Mouse (Mus musculus) hindbrain, embryonic 16.5 days (tissue): ENCODE measurements around the gene Slc7a8. TPM values are rescaled to one million over a fixed set of nuclear protein-coding genes. Genes with fewer than 3 reads are reported as not detected.

Source experiments
- ATAC-seq: fragments of 200-750 bp; cut with Nextera tagmentation; 2 replicates; pipeline ENCODE4 v1.8.0; 2017; ENCODE audit warnings: moderate TSS enrichment, moderate library complexity
- H3K27ac ChIP-seq: fragments of 300-500 bp; sonication (generic); 2 replicates; pipeline ENCODE4 v1.5.1; 2014; ENCODE audit warnings: low read depth, mild to moderate bottlenecking, control low read depth, low read length, moderate library complexity
- H3K27me3 ChIP-seq: fragments of 300-500 bp; sonication (generic); replicated peaks from 2 replicates; pipeline ENCODE4 v1.6.1; 2014; ENCODE audit warnings: low read length; ENCODE audit not compliant: control insufficient read depth, insufficient read depth
- H3K36me3 ChIP-seq: fragments of 300-500 bp; sonication (generic); 2 replicates; pipeline ENCODE4 v1.6.1; 2014; ENCODE audit warnings: mild to moderate bottlenecking, low read length, moderate library complexity, mixed read lengths; ENCODE audit not compliant: control insufficient read depth, insufficient read depth
- H3K4me1 ChIP-seq: fragments of 300-500 bp; sonication (generic); 2 replicates; pipeline ENCODE4 v1.6.1; 2014; ENCODE audit warnings: low read depth, low read length; ENCODE audit not compliant: control insufficient read depth, insufficient read depth
- H3K4me2 ChIP-seq: fragments of 300-500 bp; sonication (generic); 2 replicates; pipeline ENCODE4 v1.6.1; 2014; ENCODE audit warnings: mild to moderate bottlenecking, low read length, control low read depth, moderate library complexity
- H3K4me3 ChIP-seq: fragments of 300-500 bp; sonication (generic); 2 replicates; pipeline ENCODE4 v1.5.1; 2014; ENCODE audit warnings: mild to moderate bottlenecking, low read length, control low read depth, moderate library complexity
- H3K9ac ChIP-seq: fragments of 300-500 bp; sonication (generic); 2 replicates; pipeline ENCODE4 v1.6.1; 2014; ENCODE audit warnings: low read depth, mild to moderate bottlenecking, control low read depth, low read length, moderate library complexity
- H3K9me3 ChIP-seq: fragments of 300-500 bp; sonication (generic); 2 replicates; pipeline ENCODE4 v1.6.1; 2014; ENCODE audit warnings: mild to moderate bottlenecking, low read length, moderate library complexity; ENCODE audit not compliant: control insufficient read depth
- WGBS: fragments of 180-500 bp; shearing (Covaris S2); extraction: QIAGEN DNeasy Blood & Tissue Kit; methylation state at CpG from one replicate; pipeline ENCODE4 v1.1.7; 2014; 5-methylcytosine and 5-hydroxymethylcytosine counted together
- polyA plus RNA-seq: library from polyadenylated mRNA; unstranded; fragments of >200 nt; fragmentation: Nextera tagmentation; extraction: Ambion mirVana; gene quantifications from 2 replicates; pipeline ENCODE4 v1.2.1, GENCODE M21; 2015

Gene Slc7a8
- polyA plus RNA-seq, 1 experiment from 2014 or later: 8.6 TPM

- H3K4me2 ChIP-seq: no peak overlapping the region
- H3K9me3 ChIP-seq: no peaks in the 10 kb centered on the region
- no peaks in the 10 kb centered on the region for H3K27me3 ChIP-seq
- WGBS: 52% methylated on average over 10 of the region's 10 CpGs
- ATAC-seq: no peak
- H3K4me1 ChIP-seq: no peaks in the 10 kb centered on the region
- H3K4me3 ChIP-seq: no peak overlapping the region
- H3K27ac ChIP-seq: no peak overlapping the region
- no peaks in the 10 kb centered on the region for H3K36me3 ChIP-seq
- H3K9ac ChIP-seq: no peak overlapping the region
Measured at GRCm38 (mm10) chr14:54786489-54786888, 4.7 kb upstream of the Slc7a8 start.

DNA sequence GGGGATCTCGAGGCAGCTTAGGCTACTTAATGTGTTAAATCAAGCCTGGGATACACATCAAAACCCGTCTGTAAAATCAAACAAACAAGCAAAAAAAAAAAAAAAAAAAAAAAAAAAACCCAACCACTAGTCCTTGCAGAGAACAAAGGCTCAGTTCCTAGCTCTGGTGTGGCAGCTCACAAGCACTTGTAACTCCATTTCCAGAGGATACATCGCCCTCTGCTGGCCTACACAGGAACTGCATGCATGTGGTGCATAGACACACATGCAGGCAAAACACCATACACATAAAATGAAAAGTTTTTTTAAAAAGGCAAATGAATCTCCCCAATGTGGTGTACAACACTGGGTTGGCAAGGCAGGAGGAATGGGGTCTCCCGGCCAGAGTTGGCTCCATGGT is 4.2 kb upstream of the Slc7a8 start:
- no peak for ATAC-seq
- Histone ChIP-seq H3K4me3 (no peak overlapping the region), H3K9me3 (no peaks in the 10 kb centered on the region), H3K36me3 (no peaks in the 10 kb centered on the region), H3K4me1 (no peaks in the 10 kb centered on the region), H3K4me2 (no peak overlapping the region), H3K9ac (no peak overlapping the region), H3K27ac (no peak overlapping the region), H3K27me3 (no peaks in the 10 kb centered on the region)
- 54% methylated on average over 4 of the region's 4 CpGs for WGBS

- Histone ChIP-seq H3K9ac (no peak overlapping the region), H3K9me3 (no peaks in the 10 kb centered on the region), H3K27me3 (no peaks in the 10 kb centered on the region), H3K4me3 (no peak overlapping the region), H3K4me1 (peaks cover 3% of the 10 kb centered on the region; the same call in 1 of the 2 replicates), H3K4me2 (no peak overlapping the region), H3K27ac (no peak overlapping the region), H3K36me3 (no peaks in the 10 kb centered on the region)
- WGBS: 93% methylated on average over 6 of the region's 6 CpGs
- no peak for ATAC-seq
Measured at GRCm38 (mm10) chr14:54782971-54783370, 1.2 kb upstream of the Slc7a8 start.

DNA sequence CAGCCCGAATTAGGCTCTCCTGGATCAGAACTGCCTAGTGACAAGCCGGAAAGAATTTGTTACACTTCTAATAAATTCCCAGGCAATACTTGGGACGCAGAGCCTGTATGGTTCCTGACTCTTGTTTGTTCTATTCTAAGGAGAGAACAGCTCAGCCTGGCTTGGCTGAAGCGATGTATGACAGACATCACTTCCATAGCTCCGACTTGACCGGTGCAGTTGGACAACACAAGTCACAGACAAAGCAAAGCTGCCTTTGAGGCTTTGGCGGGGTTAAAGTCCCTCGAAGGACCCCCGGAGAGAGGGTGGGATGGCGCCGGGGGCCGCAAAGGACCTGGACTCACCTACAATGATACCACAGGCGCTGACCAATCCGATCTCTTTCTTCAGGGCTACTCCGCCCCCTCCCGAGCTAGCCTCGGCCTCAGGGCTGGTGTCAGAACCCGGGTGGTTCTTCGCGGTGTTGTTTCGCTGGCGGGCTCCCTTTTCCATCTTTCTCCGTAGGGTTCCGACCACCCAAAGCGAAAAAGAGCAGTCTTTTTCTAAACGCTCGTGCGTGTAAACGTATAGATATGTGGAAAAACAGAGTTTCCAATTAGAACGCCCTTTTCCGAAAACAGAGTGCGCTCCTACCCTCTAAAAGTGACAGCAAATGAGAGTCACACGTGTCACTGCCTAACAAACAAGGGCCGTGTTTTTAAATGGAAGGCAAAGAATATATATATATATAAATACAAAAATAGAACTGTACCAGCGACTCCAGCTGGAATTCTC is 723 bp downstream of the Slc7a8 start:
- H3K9ac ChIP-seq: peak overlapping the region; percentile 70
- 2% methylated on average over 35 of the region's 35 CpGs for WGBS
- peak; percentile 87 for ATAC-seq

GRCm38 (mm10) chr14:54780084-54780483 is 1.7 kb downstream of the Slc7a8 start:
- 86% methylated on average over 9 of the region's 9 CpGs for WGBS
- H3K27me3 ChIP-seq: no peaks in the 10 kb centered on the region
- ATAC-seq: no peak
- 0 out of 2 replicates have a peak overlapping the region, but pooled peaks have one; percentile 7 for H3K9ac ChIP-seq
- no peak overlapping the region for H3K27ac ChIP-seq
- H3K36me3 ChIP-seq: no peaks in the 10 kb centered on the region
- H3K4me1 ChIP-seq: peaks cover 3% of the 10 kb centered on the region; the same call in 1 of the 2 replicates
- H3K4me3 ChIP-seq: peak overlapping the region; percentile 63
- peak overlapping the region; percentile 89 for H3K4me2 ChIP-seq
- H3K9me3 ChIP-seq: no peaks in the 10 kb centered on the region

More for the DNA sequence above, 723 bp downstream of the Slc7a8 start:
- Histone ChIP-seq H3K27ac (peak overlapping the region; percentile 73), H3K4me3 (peak overlapping the region; percentile 63), H3K4me2 (peak overlapping the region; percentile 89), H3K4me1 (peaks cover 3% of the 10 kb centered on the region; the same call in 1 of the 2 replicates), H3K36me3 (no peaks in the 10 kb centered on the region), H3K9me3 (no peaks in the 10 kb centered on the region), H3K27me3 (no peaks in the 10 kb centered on the region)

DNA sequence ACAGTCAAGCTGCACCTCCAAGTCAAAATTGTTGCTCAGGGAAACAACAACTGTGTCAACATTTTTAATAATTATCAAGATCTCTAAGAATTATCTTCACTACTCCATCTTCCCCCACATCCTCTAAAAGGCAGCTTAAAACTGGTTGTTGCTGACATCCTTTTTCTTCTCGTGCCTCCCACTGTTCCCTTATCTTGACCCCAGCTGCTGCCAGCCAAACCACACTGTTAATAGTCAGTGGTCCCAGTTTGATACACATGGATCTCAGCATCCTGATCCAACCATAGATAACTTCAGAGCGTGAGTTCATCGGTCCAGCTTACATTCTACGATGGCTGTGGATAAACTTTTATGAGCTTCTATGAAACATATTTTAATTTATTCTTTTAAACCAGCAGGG is 3.9 kb downstream of the Slc7a8 start:
- 89% methylated on average over 4 of the region's 4 CpGs for WGBS
- ATAC-seq: no peak
- Histone ChIP-seq H3K27me3 (no peaks in the 10 kb centered on the region), H3K9ac (no peak overlapping the region), H3K4me2 (no peak overlapping the region), H3K27ac (no peak overlapping the region), H3K4me3 (no peak overlapping the region), H3K36me3 (no peaks in the 10 kb centered on the region), H3K4me1 (peaks cover 3% of the 10 kb centered on the region; the same call in 1 of the 2 replicates), H3K9me3 (no peaks in the 10 kb centered on the region)

DNA sequence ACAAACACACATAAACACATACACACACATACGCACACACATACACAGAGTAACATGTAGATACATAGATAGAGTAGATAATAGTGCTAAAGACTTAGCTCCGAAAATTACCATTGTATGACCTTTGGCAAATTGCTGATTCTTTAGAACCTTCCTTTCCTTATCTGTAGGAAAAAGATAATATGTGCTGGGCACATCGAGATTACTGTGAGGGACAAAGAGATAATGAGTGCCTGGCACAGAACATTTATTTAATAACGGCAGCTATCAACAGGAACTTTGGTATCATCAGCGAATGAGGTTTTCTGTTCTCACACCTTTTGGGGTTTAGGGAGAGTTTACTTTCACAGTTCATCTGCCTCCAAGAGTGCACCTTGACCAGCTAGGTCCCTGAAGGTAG is 5.0 kb downstream of the Slc7a8 start:
- Histone ChIP-seq H3K27ac (no peak overlapping the region), H3K9me3 (no peaks in the 10 kb centered on the region), H3K27me3 (no peaks in the 10 kb centered on the region), H3K4me3 (no peak overlapping the region), H3K4me2 (no peak overlapping the region), H3K4me1 (peaks cover 3% of the 10 kb centered on the region; the same call in 1 of the 2 replicates), H3K9ac (no peak overlapping the region), H3K36me3 (no peaks in the 10 kb centered on the region)
- ATAC-seq: no peak
- 90% methylated on average over 5 of the region's 5 CpGs for WGBS

- ATAC-seq: no peak
- 93% methylated on average over 7 of the region's 7 CpGs for WGBS
- no peaks in the 10 kb centered on the region for H3K36me3 ChIP-seq
- no peak overlapping the region for H3K9ac ChIP-seq
- H3K27ac ChIP-seq: no peak overlapping the region
- no peak overlapping the region for H3K4me2 ChIP-seq
- H3K27me3 ChIP-seq: no peaks in the 10 kb centered on the region
- no peak overlapping the region for H3K4me3 ChIP-seq
- H3K4me1 ChIP-seq: peaks cover 3% of the 10 kb centered on the region; the same call in 1 of the 2 replicates
- no peaks in the 10 kb centered on the region for H3K9me3 ChIP-seq
Measured at GRCm38 (mm10) chr14:54775534-54776041, 6.2 kb downstream of the Slc7a8 start.

- Histone ChIP-seq H3K4me1 (no peaks in the 10 kb centered on the region), H3K27me3 (no peaks in the 10 kb centered on the region), H3K9ac (no peak overlapping the region), H3K4me2 (no peak overlapping the region; the same call in 1 of the 2 replicates), H3K4me3 (no peak overlapping the region), H3K27ac (peak overlapping the region; percentile 36; the same call in 1 of the 2 replicates), H3K36me3 (no peaks in the 10 kb centered on the region), H3K9me3 (no peaks in the 10 kb centered on the region)
- peak; percentile 95 for ATAC-seq
- 65% methylated on average over 20 of the region's 20 CpGs for WGBS
Measured at GRCm38 (mm10) chr14:54772333-54772856, 9.4 kb downstream of the Slc7a8 start.
